Mouse (Mus musculus): Measurements from ENCODE around the gene Gm28557. TPM values are rescaled to one million over a fixed set of nuclear protein-coding genes. Genes with fewer than 3 reads are reported as not detected.
A peak's percentile ranks its signal among the peaks of the same experiment; 100 is the strongest.
"Not testable (repeated sequence)": the region's sequence is repeated elsewhere in the genome, so short reads cannot be mapped to it uniquely, and the experiment has no call there.

Gene Gm28557
- total RNA-seq (2014; rRNA removed; ENCODE audit: low replicate concordance) (1.3 TPM in 1 of 2 replicates, not detected in the other), polyA plus RNA-seq (2015; fragmentation: Nextera tagmentation; extraction: Ambion mirVana) (0.60 and 0.89 TPM in 2 replicates)

DNA sequence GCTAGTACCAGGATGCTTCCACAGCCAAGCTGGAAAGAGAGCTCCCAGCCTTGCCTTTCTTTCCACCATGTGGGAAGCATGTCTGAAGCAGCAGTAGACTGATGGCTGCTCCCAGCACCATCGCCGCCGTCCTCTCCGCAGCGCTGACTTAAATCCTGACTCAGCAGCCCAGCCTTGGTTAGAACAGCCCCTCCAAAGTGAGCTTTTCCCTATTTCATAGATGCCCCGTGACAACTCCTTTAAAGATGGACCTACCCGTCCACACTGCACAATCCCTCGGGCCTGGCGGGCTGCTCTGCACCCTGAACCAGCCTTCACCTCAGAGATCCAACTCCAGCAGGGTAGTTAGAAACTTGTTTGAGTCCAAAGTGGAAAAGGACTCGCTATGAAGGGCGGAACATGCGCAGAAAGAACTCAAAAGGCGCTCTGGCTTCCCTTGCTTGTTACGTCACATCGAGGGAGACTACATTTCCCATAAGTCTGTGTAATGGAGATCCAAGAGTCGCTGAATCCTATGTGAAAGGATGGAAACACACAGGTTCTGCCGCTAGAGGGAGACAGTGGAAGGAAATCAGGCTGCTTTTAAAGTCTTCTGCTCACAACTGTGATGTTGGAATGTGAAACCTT, at the start of gene Gm28557:
Gene Gm28557, minus strand, starts transcription at position 411 of the 627 bp plus-strand sequence.
- Histone ChIP-seq H3K27me3 (ENCODE audit: control insufficient read depth, insufficient read depth, low read length) (no peaks in the 10 kb centered on the region), H3K36me3 (replicated peaks; ENCODE audit: control insufficient read depth, insufficient read depth, low read length) (0 out of 2 replicates have a peak, but pooled peaks cover 8% of the 10 kb centered on the region), H3K27ac (ENCODE audit: low read depth) (peak within 1 kb of the TSS; percentile 86), H3K4me3 (ENCODE audit: low read depth, low read length) (peak within 1 kb of the TSS; percentile 68), H3K9ac (replicated peaks; ENCODE audit: low read depth, low read length) (peak within 1 kb of the TSS; percentile 69), H3K9me3 (replicated peaks; ENCODE audit: control insufficient read depth, low read length) (no peaks in the 10 kb centered on the region), H3K4me1 (ENCODE audit: control insufficient read depth, insufficient read depth) (peaks cover 10% of the 10 kb centered on the region), H3K4me2 (ENCODE audit: low read depth, low read length) (peak within 1 kb of the TSS; percentile 77)
- peak; percentile 97 for ATAC-seq (ENCODE audit: insufficient read depth, low read depth)
- TF ChIP-seq EP300 (IDR thresholded peaks at IDR 0.05; ENCODE audit: low read depth) (no peak), CTCF (IDR thresholded peaks at IDR 0.05; ENCODE audit: low read depth) (peak; percentile 94)
- DNase-seq (ENCODE audit: low spot score), result peak; percentile 96
- WGBS, result under 1% methylated on average over 17 of the region's 17 CpGs

DNA sequence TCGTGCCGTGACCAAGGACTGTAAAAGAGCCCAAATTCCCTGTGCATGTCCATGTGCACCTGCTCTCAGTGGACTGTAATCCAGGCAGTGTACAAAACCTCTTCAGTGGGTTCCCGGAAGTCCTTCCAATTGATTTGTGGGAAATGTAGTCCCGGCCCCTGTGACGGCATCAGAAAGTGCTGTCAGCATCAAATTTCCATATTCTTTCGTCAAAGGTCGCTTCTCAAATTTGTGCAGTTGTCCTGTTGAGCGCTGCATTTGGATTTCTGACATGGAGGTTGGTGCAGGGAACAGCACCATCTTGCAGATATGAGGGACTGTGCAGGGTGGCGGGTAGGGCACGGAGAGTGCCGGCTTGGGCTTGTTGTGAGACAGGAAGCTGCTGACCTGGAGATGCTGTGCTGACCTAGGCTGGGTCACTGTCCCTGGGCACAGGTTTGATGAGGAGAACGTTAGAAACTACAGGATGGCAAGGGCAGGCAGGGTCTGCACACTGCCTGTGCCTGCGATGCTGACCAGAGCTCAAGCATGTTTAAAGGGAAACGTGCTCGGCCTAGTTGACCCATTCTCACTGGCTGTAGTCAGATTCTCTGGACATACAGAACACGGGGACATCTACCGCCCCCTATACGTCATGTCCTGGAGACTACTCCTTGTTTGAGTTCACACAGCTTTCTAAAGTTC, 19.8 kb upstream of the Gm28557 start:
- Histone ChIP-seq H3K27ac (ENCODE audit: low read depth) (peak overlapping the region; percentile 75), H3K4me1 (ENCODE audit: control insufficient read depth, insufficient read depth) (peaks cover 5% of the 10 kb centered on the region; the same call in 1 of the 2 replicates)

DNA sequence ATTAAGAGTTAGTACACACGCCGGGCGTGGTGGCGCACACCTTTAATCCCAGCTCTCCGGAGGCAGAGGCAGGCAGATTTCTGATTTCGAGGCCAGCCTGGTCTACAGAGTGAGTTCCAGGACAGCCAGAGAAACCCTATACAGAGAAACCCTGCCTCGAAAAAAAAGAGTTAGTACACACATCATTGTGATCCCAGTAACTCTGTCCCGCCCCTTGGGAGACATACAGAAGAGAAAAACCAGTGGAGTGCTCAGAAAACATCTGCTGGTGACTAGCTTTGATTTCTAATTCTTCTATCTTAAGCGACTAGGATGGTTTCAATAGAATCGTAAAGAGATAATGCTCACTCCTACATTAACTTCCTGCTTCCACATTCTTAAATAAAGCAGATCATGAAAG, 19.1 kb upstream of the Gm28557 start:
- not testable (repeated sequence) for H3K4me1 ChIP-seq (ENCODE audit: control insufficient read depth, insufficient read depth); H3K27me3 ChIP-seq (ENCODE audit: control insufficient read depth, insufficient read depth, low read length); H3K9me3 ChIP-seq (replicated peaks; ENCODE audit: control insufficient read depth, low read length); H3K36me3 ChIP-seq (replicated peaks; ENCODE audit: control insufficient read depth, insufficient read depth, low read length); DNase-seq (ENCODE audit: low spot score); H3K27ac ChIP-seq (ENCODE audit: low read depth); H3K9ac ChIP-seq (replicated peaks; ENCODE audit: low read depth, low read length); ATAC-seq (ENCODE audit: insufficient read depth, low read depth)
- H3K4me2 ChIP-seq (ENCODE audit: low read depth, low read length), result peak overlapping the region; percentile 70
- 71% methylated on average over 10 of the region's 10 CpGs for WGBS
- H3K4me3 ChIP-seq (ENCODE audit: low read depth, low read length), result peak overlapping the region; percentile 80; the same call in 1 of the 2 replicates

More for the DNA sequence above, 19.8 kb upstream of the Gm28557 start:
- peak overlapping the region; percentile 70 for H3K4me2 ChIP-seq (ENCODE audit: low read depth, low read length)
- peak; percentile 89 for DNase-seq (ENCODE audit: low spot score)
- H3K9me3 ChIP-seq (replicated peaks; ENCODE audit: control insufficient read depth, low read length), result no peaks in the 10 kb centered on the region
- 1% methylated on average over 18 of the region's 18 CpGs for WGBS
- H3K27me3 ChIP-seq (ENCODE audit: control insufficient read depth, insufficient read depth, low read length), result no peaks in the 10 kb centered on the region
- peak overlapping the region; percentile 68 for H3K9ac ChIP-seq (replicated peaks; ENCODE audit: low read depth, low read length)
- H3K36me3 ChIP-seq (replicated peaks; ENCODE audit: control insufficient read depth, insufficient read depth, low read length), result no peaks in the 10 kb centered on the region
- peak; percentile 95 for ATAC-seq (ENCODE audit: insufficient read depth, low read depth)
- TF ChIP-seq EP300 (IDR thresholded peaks at IDR 0.05; ENCODE audit: low read depth) (no peak), CTCF (IDR thresholded peaks at IDR 0.05; ENCODE audit: low read depth) (no peak)
- peak overlapping the region; percentile 80 for H3K4me3 ChIP-seq (ENCODE audit: low read depth, low read length)

DNA sequence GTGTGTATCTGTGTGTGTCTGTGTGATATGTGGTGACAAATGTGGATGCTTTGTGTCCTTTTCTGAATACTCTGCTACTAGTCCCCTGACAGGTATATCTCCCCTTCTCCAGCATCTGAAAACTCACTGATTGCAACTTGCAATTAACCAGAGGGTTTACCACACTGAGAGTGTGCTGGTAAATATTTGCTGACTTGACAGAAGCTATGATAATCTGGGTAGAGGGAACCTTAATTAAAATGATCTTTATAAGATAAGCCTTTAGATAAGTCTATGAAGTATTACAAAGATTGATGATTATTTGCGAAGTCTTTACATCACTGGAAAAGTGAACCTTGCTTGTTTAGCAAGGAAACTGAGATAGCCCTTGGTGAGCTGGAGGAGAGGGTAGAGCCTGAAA, 16.1 kb upstream of the Gm28557 start:
- DNase-seq (ENCODE audit: low spot score), result no peak
- peaks cover 5% of the 10 kb centered on the region; the same call in 1 of the 2 replicates for H3K4me1 ChIP-seq (ENCODE audit: control insufficient read depth, insufficient read depth)
- TF ChIP-seq EP300 (IDR thresholded peaks at IDR 0.05; ENCODE audit: low read depth), result no peak
- no peak for TF ChIP-seq CTCF (IDR thresholded peaks at IDR 0.05; ENCODE audit: low read depth)
- WGBS, result 83% methylated on average over 1 of the region's 1 CpGs
- H3K27me3 ChIP-seq (ENCODE audit: control insufficient read depth, insufficient read depth, low read length), result no peaks in the 10 kb centered on the region
- H3K27ac ChIP-seq (ENCODE audit: low read depth), result no peak overlapping the region
- no peak overlapping the region for H3K9ac ChIP-seq (replicated peaks; ENCODE audit: low read depth, low read length)
- H3K4me3 ChIP-seq (ENCODE audit: low read depth, low read length), result no peak overlapping the region
- H3K9me3 ChIP-seq (replicated peaks; ENCODE audit: control insufficient read depth, low read length), result no peaks in the 10 kb centered on the region
- H3K4me2 ChIP-seq (ENCODE audit: low read depth, low read length), result no peak overlapping the region
- ATAC-seq (ENCODE audit: insufficient read depth, low read depth), result no peak
- no peaks in the 10 kb centered on the region for H3K36me3 ChIP-seq (replicated peaks; ENCODE audit: control insufficient read depth, insufficient read depth, low read length)

DNA sequence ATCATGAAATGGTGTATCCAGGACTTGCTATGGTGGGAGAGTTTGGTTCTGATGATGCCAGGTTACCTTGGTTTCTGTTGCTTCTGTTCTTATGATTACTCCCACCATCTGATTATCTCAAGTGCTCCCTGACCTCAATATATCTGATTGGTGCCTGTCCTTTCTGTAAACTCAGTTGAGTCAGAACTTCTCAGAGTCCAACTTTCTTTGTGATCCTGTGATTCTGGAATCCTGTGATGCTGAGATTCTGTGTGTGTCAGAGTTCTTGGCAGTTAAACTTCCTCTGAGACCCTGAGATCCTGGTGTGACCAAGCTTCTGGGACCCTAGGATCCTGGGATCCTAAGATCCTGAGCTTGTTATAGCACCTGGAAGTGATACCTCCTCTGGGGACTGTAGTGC, 13.0 kb upstream of the Gm28557 start, which contains the start of gene Zfp759:
Gene Zfp759, plus strand, starts transcription at position 301 of the 400 bp plus-strand sequence.
- ATAC-seq (ENCODE audit: insufficient read depth, low read depth); H3K4me2 ChIP-seq (ENCODE audit: low read depth, low read length); H3K9me3 ChIP-seq (replicated peaks; ENCODE audit: control insufficient read depth, low read length); H3K4me1 ChIP-seq (ENCODE audit: control insufficient read depth, insufficient read depth); DNase-seq (ENCODE audit: low spot score); H3K36me3 ChIP-seq (replicated peaks; ENCODE audit: control insufficient read depth, insufficient read depth, low read length); H3K27me3 ChIP-seq (ENCODE audit: control insufficient read depth, insufficient read depth, low read length); H3K9ac ChIP-seq (replicated peaks; ENCODE audit: low read depth, low read length); H3K4me3 ChIP-seq (ENCODE audit: low read depth, low read length); H3K27ac ChIP-seq (ENCODE audit: low read depth): not testable (repeated sequence)

DNA sequence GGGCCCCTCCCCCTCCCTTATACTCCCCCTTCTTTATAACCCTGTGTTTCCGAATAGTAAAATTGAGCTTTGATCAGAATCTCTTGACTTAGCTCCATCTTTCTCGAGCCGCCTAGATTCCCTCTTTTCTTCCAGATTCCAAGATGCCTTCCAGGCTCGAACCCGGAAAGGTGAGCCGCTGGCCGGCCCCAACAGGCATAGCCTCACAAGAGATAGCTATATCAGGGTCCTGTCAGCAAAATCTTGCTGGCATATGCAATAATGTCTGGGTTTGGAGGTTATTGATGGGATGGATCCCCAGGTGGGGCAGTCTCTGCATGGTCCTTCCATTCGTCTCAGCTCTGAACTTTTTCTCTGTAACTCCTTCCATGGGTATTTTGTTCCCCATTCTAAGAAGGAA, 7.8 kb upstream of the Gm28557 start, which contains the start of gene Rslcan18:
Gene Rslcan18, minus strand, starts transcription at position 101 of the 400 bp plus-strand sequence.
- H3K36me3 ChIP-seq (replicated peaks; ENCODE audit: control insufficient read depth, insufficient read depth, low read length); H3K9ac ChIP-seq (replicated peaks; ENCODE audit: low read depth, low read length); H3K4me3 ChIP-seq (ENCODE audit: low read depth, low read length); H3K27ac ChIP-seq (ENCODE audit: low read depth); ATAC-seq (ENCODE audit: insufficient read depth, low read depth); H3K27me3 ChIP-seq (ENCODE audit: control insufficient read depth, insufficient read depth, low read length); H3K4me1 ChIP-seq (ENCODE audit: control insufficient read depth, insufficient read depth); DNase-seq (ENCODE audit: low spot score); H3K9me3 ChIP-seq (replicated peaks; ENCODE audit: control insufficient read depth, low read length); H3K4me2 ChIP-seq (ENCODE audit: low read depth, low read length): not testable (repeated sequence)
- WGBS, result 79% methylated on average over 8 of the region's 8 CpGs

Data from heart, postnatal 0 days (tissue).